Mouse (Mus musculus) lung, embryonic 16.5 days (tissue): Measurements from ENCODE around the gene Eml6. TPM values are rescaled to one million over a fixed set of nuclear protein-coding genes. Genes with fewer than 3 reads are reported as not detected.
A peak's percentile ranks its signal among the peaks of the same experiment; 100 is the strongest.

Experiments used
- ATAC-seq: fragments of 200-750 bp; cut with Nextera tagmentation; 2 replicates; pipeline ENCODE4 v1.8.0; 2017; ENCODE audit warnings: low read depth, mild to moderate bottlenecking, moderate library complexity
- H3K27ac ChIP-seq: fragments of 300-500 bp; sonication (generic); 2 replicates; pipeline ENCODE4 v1.5.1; 2014; ENCODE audit warnings: mild to moderate bottlenecking, control low read depth, low read length
- H3K27me3 ChIP-seq: fragments of 300-500 bp; sonication (generic); 2 replicates; pipeline ENCODE4 v1.6.1; 2014; ENCODE audit warnings: low read depth, low read length, mixed read lengths; ENCODE audit not compliant: control insufficient read depth, insufficient read depth
- H3K36me3 ChIP-seq: fragments of 300-500 bp; sonication (generic); 2 replicates; pipeline ENCODE4 v1.6.1; 2014; ENCODE audit warnings: low read length; ENCODE audit not compliant: control insufficient read depth, insufficient read depth
- H3K4me1 ChIP-seq: fragments of 300-500 bp; sonication (generic); replicated peaks from 2 replicates; pipeline ENCODE4 v1.6.1; 2014; ENCODE audit warnings: low read length, mixed read lengths; ENCODE audit not compliant: control insufficient read depth, insufficient read depth
- H3K4me2 ChIP-seq: fragments of 300-500 bp; sonication (generic); 2 replicates; pipeline ENCODE4 v1.6.1; 2014; ENCODE audit warnings: low read depth, low read length, control low read depth
- H3K4me3 ChIP-seq: fragments of 300-500 bp; sonication (generic); 2 replicates; pipeline ENCODE4 v1.5.1; 2014; ENCODE audit warnings: mild to moderate bottlenecking, low read length, control low read depth
- H3K9ac ChIP-seq: fragments of 300-500 bp; sonication (generic); 2 replicates; pipeline ENCODE4 v1.6.1; 2014; ENCODE audit warnings: low read length, control low read depth
- H3K9me3 ChIP-seq: fragments of 300-500 bp; sonication (generic); 2 replicates; pipeline ENCODE4 v1.6.1; 2016; ENCODE audit warnings: low read length; ENCODE audit not compliant: control insufficient read depth
- WGBS: fragments of 180-500 bp; shearing (Covaris S2); extraction: QIAGEN DNeasy Blood & Tissue Kit; methylation state at CpG from one replicate; pipeline ENCODE4 v1.1.7; 2014; 5-methylcytosine and 5-hydroxymethylcytosine counted together
- polyA plus RNA-seq: library from polyadenylated mRNA; unstranded; fragments of >200 nt; fragmentation: Nextera tagmentation; extraction: Ambion mirVana; gene quantifications from 2 replicates; pipeline ENCODE4 v1.2.1, GENCODE M21; 2015

The Eml6 gene
- polyA plus RNA-seq, 1 experiment from 2014 or later, result 0.25 TPM

- H3K4me2 ChIP-seq, result no peak overlapping the region
- no peak overlapping the region for H3K4me3 ChIP-seq
- H3K27me3 ChIP-seq, result no peaks in the 10 kb centered on the region
- WGBS, result 89% methylated on average over 2 of the region's 2 CpGs
- no peak for ATAC-seq
- H3K36me3 ChIP-seq, result no peaks in the 10 kb centered on the region
- H3K9me3 ChIP-seq, result no peaks in the 10 kb centered on the region
- H3K9ac ChIP-seq, result no peak overlapping the region
- H3K27ac ChIP-seq, result no peak overlapping the region
- no peaks in the 10 kb centered on the region for H3K4me1 ChIP-seq
These were observed 155.7 kb downstream of the Eml6 start for GRCm38 (mm10) chr11:29870174-29870573.

GRCm38 (mm10) chr11:29864269-29864668, 161.6 kb downstream of the Eml6 start:
- H3K4me3 ChIP-seq, result no peak overlapping the region
- H3K4me2 ChIP-seq, result no peak overlapping the region
- no peak for ATAC-seq
- H3K4me1 ChIP-seq, result no peaks in the 10 kb centered on the region
- H3K36me3 ChIP-seq, result no peaks in the 10 kb centered on the region
- no peak overlapping the region for H3K27ac ChIP-seq
- H3K9me3 ChIP-seq, result no peaks in the 10 kb centered on the region
- H3K27me3 ChIP-seq, result no peaks in the 10 kb centered on the region
- no peak overlapping the region for H3K9ac ChIP-seq

- Histone ChIP-seq H3K9me3 (no peaks in the 10 kb centered on the region), H3K4me1 (no peaks in the 10 kb centered on the region), H3K4me2 (no peak overlapping the region), H3K36me3 (no peaks in the 10 kb centered on the region), H3K27me3 (no peaks in the 10 kb centered on the region), H3K27ac (no peak overlapping the region), H3K9ac (no peak overlapping the region), H3K4me3 (no peak overlapping the region)
- WGBS, result 55% methylated on average over 2 of the region's 2 CpGs
- ATAC-seq, result no peak
These were observed 164.0 kb downstream of the Eml6 start for GRCm38 (mm10) chr11:29861750-29862397.

- no peak overlapping the region for H3K27ac ChIP-seq
- WGBS, result 84% methylated on average over 2 of the region's 2 CpGs
- no peak for ATAC-seq
These were observed 164.8 kb downstream of the Eml6 start for GRCm38 (mm10) chr11:29861040-29861439.

GRCm38 (mm10) chr11:29840606-29841227, 185.1 kb downstream of the Eml6 start:
- 86% methylated on average over 3 of the region's 3 CpGs for WGBS
- no peak overlapping the region for H3K9ac ChIP-seq
- no peak overlapping the region for H3K4me2 ChIP-seq
- H3K4me1 ChIP-seq, result 0 out of 2 replicates have a peak, but pooled peaks cover 2% of the 10 kb centered on the region
- no peaks in the 10 kb centered on the region for H3K9me3 ChIP-seq
- no peak for ATAC-seq
- H3K27me3 ChIP-seq, result no peaks in the 10 kb centered on the region
- H3K4me3 ChIP-seq, result no peak overlapping the region
- no peaks in the 10 kb centered on the region for H3K36me3 ChIP-seq
- H3K27ac ChIP-seq, result no peak overlapping the region

More at GRCm38 (mm10) chr11:29861040-29861439, 164.8 kb downstream of the Eml6 start:
- no peaks in the 10 kb centered on the region for H3K9me3 ChIP-seq
- H3K4me1 ChIP-seq, result no peaks in the 10 kb centered on the region
- H3K4me2 ChIP-seq, result no peak overlapping the region
- no peaks in the 10 kb centered on the region for H3K36me3 ChIP-seq
- no peaks in the 10 kb centered on the region for H3K27me3 ChIP-seq
- no peak overlapping the region for H3K4me3 ChIP-seq
- H3K9ac ChIP-seq, result no peak overlapping the region

GRCm38 (mm10) chr11:29839781-29840180, 186.1 kb downstream of the Eml6 start:
- Histone ChIP-seq H3K36me3 (no peaks in the 10 kb centered on the region), H3K27me3 (no peaks in the 10 kb centered on the region), H3K4me1 (0 out of 2 replicates have a peak, but pooled peaks cover 2% of the 10 kb centered on the region), H3K4me2 (no peak overlapping the region), H3K27ac (peak overlapping the region; percentile 17; the same call in 1 of the 2 replicates), H3K9me3 (no peaks in the 10 kb centered on the region), H3K9ac (no peak overlapping the region), H3K4me3 (no peak overlapping the region)
- peak; percentile 86 for ATAC-seq
- WGBS, result 30% methylated on average over 3 of the region's 3 CpGs

GRCm38 (mm10) chr11:29837066-29837465, 188.8 kb downstream of the Eml6 start:
- H3K36me3 ChIP-seq, result no peaks in the 10 kb centered on the region
- H3K4me3 ChIP-seq, result no peak overlapping the region
- no peaks in the 10 kb centered on the region for H3K27me3 ChIP-seq
- no peaks in the 10 kb centered on the region for H3K9me3 ChIP-seq
- no peak overlapping the region for H3K27ac ChIP-seq
- H3K4me2 ChIP-seq, result no peak overlapping the region
- 0 out of 2 replicates have a peak, but pooled peaks cover 2% of the 10 kb centered on the region for H3K4me1 ChIP-seq
- no peak overlapping the region for H3K9ac ChIP-seq
- no peak for ATAC-seq

- no peak overlapping the region for H3K9ac ChIP-seq
- H3K4me1 ChIP-seq, result peaks cover 3% of the 10 kb centered on the region; the same call in 1 of the 2 replicates
- 68% methylated on average over 2 of the region's 2 CpGs for WGBS
- H3K4me3 ChIP-seq, result no peak overlapping the region
- H3K27me3 ChIP-seq, result peaks cover 8% of the 10 kb centered on the region
- H3K4me2 ChIP-seq, result no peak overlapping the region
- ATAC-seq, result no peak
- H3K27ac ChIP-seq, result no peak overlapping the region
- H3K36me3 ChIP-seq, result no peaks in the 10 kb centered on the region
- H3K9me3 ChIP-seq, result no peaks in the 10 kb centered on the region
These were observed 198.1 kb downstream of the Eml6 start for GRCm38 (mm10) chr11:29827729-29828128.

GRCm38 (mm10) chr11:29826001-29826400, 199.8 kb downstream of the Eml6 start:
- H3K9me3 ChIP-seq, result no peaks in the 10 kb centered on the region
- ATAC-seq, result peak; percentile 66
- no peak overlapping the region for H3K4me3 ChIP-seq
- H3K27me3 ChIP-seq, result peaks cover 8% of the 10 kb centered on the region
- H3K4me2 ChIP-seq, result no peak overlapping the region
- H3K4me1 ChIP-seq, result peaks cover 3% of the 10 kb centered on the region; the same call in 1 of the 2 replicates
- H3K36me3 ChIP-seq, result no peaks in the 10 kb centered on the region
- no peak overlapping the region for H3K9ac ChIP-seq
- H3K27ac ChIP-seq, result no peak overlapping the region
- 44% methylated on average over 1 of the region's 1 CpGs for WGBS
